Mouse (Mus musculus): ENCODE measurements around the gene Kctd18. TPM values are rescaled to one million over a fixed set of nuclear protein-coding genes. Genes with fewer than 3 reads are reported as not detected.
A peak's percentile ranks its signal among the peaks of the same experiment; 100 is the strongest.

Kctd18 gene
- total RNA-seq, 4 experiments from 2014 or later, result 10.2 to 23.2 (median 16.7) TPM

- DNase-seq, result no peak
Measured at GRCm38 (mm10) chr1:57989052-57989600, 29.6 kb downstream of the Kctd18 start.

GRCm38 (mm10) chr1:57976860-57977259 is 41.9 kb downstream of the Kctd18 start:
- no peak for DNase-seq

- no peak for DNase-seq
Measured at GRCm38 (mm10) chr1:57971588-57971987, 47.2 kb downstream of the Kctd18 start.

GRCm38 (mm10) chr1:57969327-57970271 is 49.2 kb downstream of the Kctd18 start:
- DNase-seq, result peak; percentile 92

- no peak for DNase-seq
Measured at GRCm38 (mm10) chr1:57955774-57956173, 63.0 kb downstream of the Kctd18 start.

- no peak for DNase-seq
Measured at GRCm38 (mm10) chr1:57954376-57954765, 64.4 kb downstream of the Kctd18 start.

GRCm38 (mm10) chr1:57953586-57954375 is 65.0 kb downstream of the Kctd18 start:
- no peak for DNase-seq

- DNase-seq, result no peak
Measured at GRCm38 (mm10) chr1:57952509-57952908, 66.2 kb downstream of the Kctd18 start.

GRCm38 (mm10) chr1:57949716-57950115 is 69.0 kb downstream of the Kctd18 start:
- DNase-seq, result no peak

GRCm38 (mm10) chr1:57949195-57949594 is 69.6 kb downstream of the Kctd18 start:
- DNase-seq, result no peak

- DNase-seq, result no peak
Measured at GRCm38 (mm10) chr1:57947552-57948347, 71.0 kb downstream of the Kctd18 start.

GRCm38 (mm10) chr1:57942215-57942614 is 76.5 kb downstream of the Kctd18 start:
- DNase-seq, result no peak

- no peak for DNase-seq
Measured at GRCm38 (mm10) chr1:57941734-57942133, 77.0 kb downstream of the Kctd18 start.

- no peak for DNase-seq
Measured at GRCm38 (mm10) chr1:57941095-57941494, 77.7 kb downstream of the Kctd18 start.

- DNase-seq, result no peak
Measured at GRCm38 (mm10) chr1:57940691-57941090, 78.1 kb downstream of the Kctd18 start.

GRCm38 (mm10) chr1:57934287-57934686 is 84.5 kb downstream of the Kctd18 start:
- DNase-seq, result no peak

GRCm38 (mm10) chr1:57918567-57918966 is 100.2 kb downstream of the Kctd18 start:
- peak; percentile 3 for DNase-seq

- DNase-seq, result no peak
Measured at GRCm38 (mm10) chr1:57917342-57917741, 101.4 kb downstream of the Kctd18 start.

- no peak for DNase-seq
Measured at GRCm38 (mm10) chr1:57911561-57911960, 107.2 kb downstream of the Kctd18 start.

- no peak for DNase-seq
Measured at GRCm38 (mm10) chr1:57906312-57906711, 112.4 kb downstream of the Kctd18 start.

GRCm38 (mm10) chr1:57905912-57906311 is 112.8 kb downstream of the Kctd18 start:
- no peak for DNase-seq

All from adrenal gland, adult 8-10 months (tissue).